Comparison of ENCODE assay signal across 8 mouse cellular contexts in the genomic region with DNA sequence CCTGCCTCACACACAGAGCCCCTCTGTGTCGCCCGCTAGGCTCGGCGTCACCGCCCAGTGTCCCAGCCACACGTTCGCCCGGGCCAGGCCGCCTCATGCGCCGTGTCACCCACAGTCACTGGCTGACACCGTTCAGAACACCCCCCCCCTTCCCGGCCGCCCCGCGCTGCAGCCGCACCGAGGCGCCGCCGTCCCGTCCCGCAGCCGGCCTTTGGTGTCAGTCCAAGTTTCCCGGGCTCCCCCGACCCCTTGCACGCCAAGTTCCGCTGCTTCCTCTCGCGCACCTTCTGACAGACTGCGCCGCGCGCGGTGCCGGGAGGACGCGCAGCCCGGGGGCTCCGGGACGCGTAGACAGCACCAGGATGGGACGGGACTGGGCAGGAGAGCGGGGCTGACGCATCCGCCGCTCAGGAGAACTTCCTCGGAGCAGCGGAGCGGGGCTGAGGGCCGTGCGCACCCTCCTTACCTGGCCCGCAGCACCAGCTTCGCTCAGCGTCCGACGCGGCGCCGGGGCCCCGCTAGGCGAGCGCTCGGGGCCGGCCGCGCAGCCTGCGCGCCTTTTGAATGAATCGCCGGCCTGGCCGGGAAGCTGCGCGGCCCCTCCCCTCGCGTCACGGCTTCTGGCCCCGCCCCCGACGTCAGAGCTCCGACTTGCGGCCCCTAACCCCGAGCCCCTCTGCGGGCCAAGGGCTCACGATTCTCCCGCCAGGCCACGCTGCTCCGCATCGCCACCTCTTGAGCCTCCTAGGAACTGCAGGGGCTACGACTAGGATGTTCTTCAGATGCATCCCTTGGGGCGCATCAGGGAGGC. TPM values are rescaled to one million over a fixed set of nuclear protein-coding genes. Genes with fewer than 3 reads are reported as not detected.
DNase-seq lines count a peak whose midpoint lies in the region; ATAC-seq and TF ChIP-seq lines count a peak whose summit lies in the region.

Gene Relt, minus strand, starts transcription at position 619 of the 811 bp plus-strand sequence.

- ATAC-seq in forebrain, embryonic 14.5 days: peak; percentile 92
- ATAC-seq in liver, postnatal 0 days: peak; percentile 91
- peak; percentile 93 for ATAC-seq in neural tube, embryonic 13.5 days (ENCODE audit: low read depth)

- peak within 1 kb of the TSS; percentile 93 for H3K9ac ChIP-seq in ES-E14 (ENCODE audit: insufficient read depth, low read depth, low read length, poor library complexity, severe bottlenecking)
- peak within 1 kb of the TSS; percentile 77 for H3K9ac ChIP-seq in forebrain, embryonic 14.5 days (ENCODE audit: low read length)
- H3K9ac ChIP-seq in liver, postnatal 0 days (replicated peaks): peak within 1 kb of the TSS; percentile 90
- peak within 1 kb of the TSS; percentile 84 for H3K9ac ChIP-seq in neural tube, embryonic 13.5 days

- peak within 1 kb of the TSS; percentile 54 for H3K27ac ChIP-seq in ES-E14 (ENCODE audit: insufficient read depth, low read depth, low read length, poor library complexity, severe bottlenecking)
- H3K27ac ChIP-seq in forebrain, embryonic 14.5 days (ENCODE audit: low read depth, low read length): peak within 1 kb of the TSS; percentile 76; the same call in 1 of the 2 replicates
- peak within 1 kb of the TSS; percentile 93 for H3K27ac ChIP-seq in liver, postnatal 0 days (ENCODE audit: low read depth)
- H3K27ac ChIP-seq in neural tube, embryonic 13.5 days (replicated peaks): peak within 1 kb of the TSS; percentile 84

- intact Hi-C loops in heart, postnatal 14 days (cut with DNase I): no loop called here

- DNase-seq in ES-E14 (ENCODE audit: low read depth, low spot score): peak; percentile 97
- DNase-seq in cerebellum, adult 11 months: peak; percentile 94
- peak; percentile 93 for DNase-seq in forebrain, embryonic 14.5 days (ENCODE audit: low spot score)
- peak; percentile 95 to 98 for DNase-seq in heart, postnatal 14 days
- DNase-seq in layer of hippocampus, adult 11-12 months (ENCODE audit: low spot score): peak; percentile 89
- peak; percentile 98 for DNase-seq in liver, postnatal 0 days
- DNase-seq in telencephalon, adult 2 months (ENCODE audit: low read depth, low spot score): peak; percentile 40

- WGBS in forebrain, embryonic 14.5 days: under 1% methylated on average over 83 of the region's 91 CpGs
- under 1% methylated on average over 76 of the region's 91 CpGs for WGBS in liver, postnatal 0 days (ENCODE audit: insufficient replicate concordance)
- under 1% methylated on average over 91 of the region's 91 CpGs for WGBS in neural tube, embryonic 13.5 days

- peaks cover 3% of the 10 kb centered on the region; the same call in 1 of the 2 replicates for H3K36me3 ChIP-seq in ES-E14 (ENCODE audit: control insufficient read depth, insufficient read depth, low read length, poor library complexity, severe bottlenecking)
- H3K36me3 ChIP-seq in forebrain, embryonic 14.5 days (ENCODE audit: control insufficient read depth, insufficient read depth, low read length): no peaks in the 10 kb centered on the region
- H3K36me3 ChIP-seq in liver, postnatal 0 days (replicated peaks; ENCODE audit: insufficient read depth, low read length): peaks cover 22% of the 10 kb centered on the region
- no peaks in the 10 kb centered on the region for H3K36me3 ChIP-seq in neural tube, embryonic 13.5 days

- H3K27me3 ChIP-seq in forebrain, embryonic 14.5 days (replicated peaks; ENCODE audit: control insufficient read depth, insufficient read depth, low read length): no peaks in the 10 kb centered on the region
- no peaks in the 10 kb centered on the region for H3K27me3 ChIP-seq in liver, postnatal 0 days (ENCODE audit: insufficient read depth, low read length)
- no peaks in the 10 kb centered on the region for H3K27me3 ChIP-seq in neural tube, embryonic 13.5 days

- H3K4me2 ChIP-seq in forebrain, embryonic 14.5 days (ENCODE audit: low read length): peak within 1 kb of the TSS; percentile 92
- peak within 1 kb of the TSS; percentile 98 for H3K4me2 ChIP-seq in liver, postnatal 0 days (ENCODE audit: low read depth, low read length)
- H3K4me2 ChIP-seq in neural tube, embryonic 13.5 days: peak within 1 kb of the TSS; percentile 97

- H3K4me1 ChIP-seq in ES-E14 (ENCODE audit: control insufficient read depth in 2 of 2, insufficient read depth in 2 of 2, low read length in 2 of 2, poor library complexity in 1 of 2): peaks cover 7 to 20% of the 10 kb centered on the region in 2 experiments; a peak in 3 of 4 replicates
- no peaks in the 10 kb centered on the region for H3K4me1 ChIP-seq in forebrain, embryonic 14.5 days (ENCODE audit: control insufficient read depth, insufficient read depth, low read length)
- H3K4me1 ChIP-seq in liver, postnatal 0 days (ENCODE audit: insufficient read depth): peaks cover 47% of the 10 kb centered on the region
- peaks cover 14% of the 10 kb centered on the region for H3K4me1 ChIP-seq in neural tube, embryonic 13.5 days (replicated peaks)

- peak within 1 kb of the TSS; percentile 87 to 90 for H3K4me3 ChIP-seq in ES-E14 (ENCODE audit: insufficient read depth in 1 of 2, low read depth in 1 of 2, low read length in 2 of 2, poor library complexity in 1 of 2, severe bottlenecking in 1 of 2)
- peak within 1 kb of the TSS; percentile 69 for H3K4me3 ChIP-seq in forebrain, embryonic 14.5 days (ENCODE audit: low read depth, low read length)
- H3K4me3 ChIP-seq in liver, postnatal 0 days (ENCODE audit: low read depth, low read length): peak within 1 kb of the TSS; percentile 97
- peak within 1 kb of the TSS; percentile 71 for H3K4me3 ChIP-seq in neural tube, embryonic 13.5 days

- no peak for TF ChIP-seq EP300 in liver, postnatal 0 days (IDR thresholded peaks at IDR 0.05; ENCODE audit: low read depth)

- in situ Hi-C loops in ES-E14 (cut with MboI; ENCODE audit: low sequenced_read_pairs in 2 of 2, unreplicated experiment in 2 of 2): no loop called here

- no peaks in the 10 kb centered on the region for H3K9me3 ChIP-seq in ES-E14 (ENCODE audit: control insufficient read depth, insufficient read depth, low read depth, low read length)
- no peaks in the 10 kb centered on the region for H3K9me3 ChIP-seq in forebrain, embryonic 14.5 days (replicated peaks; ENCODE audit: control insufficient read depth, low read length)
- no peaks in the 10 kb centered on the region for H3K9me3 ChIP-seq in liver, postnatal 0 days (ENCODE audit: low read length)
- no peaks in the 10 kb centered on the region for H3K9me3 ChIP-seq in neural tube, embryonic 13.5 days

- peak; percentile 92 for TF ChIP-seq CTCF in liver, postnatal 0 days (IDR thresholded peaks at IDR 0.05; ENCODE audit: low read depth)

TF ChIP-seq in ES-E14, 5 proteins besides CTCF, POLR2A, EP300 and RAD21:
- TF ChIP-seq HCFC1 (IDR thresholded peaks at IDR 0.05; ENCODE audit: borderline replicate concordance, insufficient read depth, low read length) (peak; percentile 45; the same call in 1 of the 2 replicates), ZNF384 (IDR thresholded peaks at IDR 0.05; ENCODE audit: low read depth, low read length) (no peak)
TF ChIP-seq in ES-E14: peak in this region for 1.

RNA-seq across cellular contexts. Expression of gene Relt, which starts in this region (rescaled TPM):
- total RNA-seq in ES-E14 (2012; rRNA removed): 16.1 and 19.1 TPM in 2 replicates
- 2.6 TPM in 2 replicates for polyA plus RNA-seq in forebrain, embryonic 14.5 days (2014; fragmentation: Nextera tagmentation; extraction: Ambion mirVana)
- 1 to 10 TPM; 2.4 to 3.3 TPM for total RNA-seq in heart, postnatal 14 days (2021)
- 6.9 and 7.5 TPM in 2 replicates for polyA plus RNA-seq in liver, postnatal 0 days (2015; fragmentation: Nextera tagmentation; extraction: Ambion mirVana)
- 3.7 and 4.6 TPM in 2 replicates for polyA plus RNA-seq in neural tube, embryonic 13.5 days (2015; fragmentation: Nextera tagmentation; extraction: Ambion mirVana)

Comparison
In these comparisons a context has a peak if more than half of its experiments do, and no peak if none do; other contexts are left out.
1. Peak in every context shown above with its lines: DNase-seq, ATAC-seq, H3K4me3 ChIP-seq and H3K27ac ChIP-seq.
2. DNase-seq: peak in every context shown above with its lines; median percentile 98 in liver, postnatal 0 days; 97 in ES-E14; 96 in heart, postnatal 14 days; 94 in cerebellum, adult 11 months; 93 in forebrain, embryonic 14.5 days; 89 in layer of hippocampus, adult 11-12 months; 40 in telencephalon, adult 2 months.